Mouse (Mus musculus): ENCODE results near the gene Epb41l5. TPM values are rescaled to one million over a fixed set of nuclear protein-coding genes. Genes with fewer than 3 reads are reported as not detected.

Epb41l5 gene
- polyA plus RNA-seq, 1 experiment from 2014 or later, result 80.2 TPM

- no peaks in the 10 kb centered on the region for H3K4me1 ChIP-seq (ENCODE audit: control insufficient read depth, insufficient read depth, low read length)
- peaks cover 21% of the 10 kb centered on the region; the same call in 1 of the 2 replicates for H3K36me3 ChIP-seq (ENCODE audit: control insufficient read depth, insufficient read depth, low read length)
- no peaks in the 10 kb centered on the region for H3K27me3 ChIP-seq (ENCODE audit: control insufficient read depth, insufficient read depth, low read length)
- H3K27ac ChIP-seq (ENCODE audit: low read depth, low read length), result no peak overlapping the region
- no peak overlapping the region for H3K4me2 ChIP-seq (replicated peaks; ENCODE audit: low read depth, low read length)
- 89% methylated on average over 4 of the region's 4 CpGs for WGBS
- no peak overlapping the region for H3K9ac ChIP-seq (ENCODE audit: low read depth, low read length)
- H3K9me3 ChIP-seq (ENCODE audit: control insufficient read depth, low read length), result no peaks in the 10 kb centered on the region
- H3K4me3 ChIP-seq (ENCODE audit: low read length), result no peak overlapping the region
- no peak for ATAC-seq (ENCODE audit: low FRiP score, low TSS enrichment)
Measured at GRCm38 (mm10) chr1:119565531-119565930, 83.3 kb downstream of the Epb41l5 start.

GRCm38 (mm10) chr1:119557641-119558395 lies 91.0 kb downstream of the Epb41l5 start:
- Histone ChIP-seq H3K9me3 (ENCODE audit: control insufficient read depth, low read length) (no peaks in the 10 kb centered on the region), H3K4me3 (ENCODE audit: low read length) (no peak overlapping the region), H3K27ac (ENCODE audit: low read depth, low read length) (no peak overlapping the region), H3K27me3 (ENCODE audit: control insufficient read depth, insufficient read depth, low read length) (no peaks in the 10 kb centered on the region), H3K36me3 (ENCODE audit: control insufficient read depth, insufficient read depth, low read length) (peaks cover 18% of the 10 kb centered on the region), H3K4me2 (replicated peaks; ENCODE audit: low read depth, low read length) (no peak overlapping the region), H3K9ac (ENCODE audit: low read depth, low read length) (no peak overlapping the region), H3K4me1 (ENCODE audit: control insufficient read depth, insufficient read depth, low read length) (no peaks in the 10 kb centered on the region)
- WGBS, result 89% methylated on average over 4 of the region's 4 CpGs
- no peak for ATAC-seq (ENCODE audit: low FRiP score, low TSS enrichment)

DNA sequence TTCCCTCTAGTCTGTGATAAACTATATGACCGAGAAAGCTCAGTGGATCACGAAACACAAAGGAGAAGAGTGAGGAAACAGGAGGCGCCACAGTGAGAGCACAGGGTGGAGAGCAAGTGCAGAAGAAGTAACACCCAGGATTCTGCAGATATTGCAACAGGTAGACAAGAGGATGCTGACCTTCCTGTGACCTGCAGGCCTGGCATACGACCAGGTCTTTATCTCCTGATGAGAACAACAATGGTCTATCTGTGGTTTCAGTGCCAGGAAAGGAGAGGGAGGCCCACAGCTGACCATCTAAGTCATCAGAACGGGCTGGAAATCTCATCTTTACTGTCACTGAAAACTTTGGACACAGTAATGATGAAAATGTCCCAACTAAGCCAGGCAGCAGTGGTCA lies 93.1 kb downstream of the Epb41l5 start:
- no peak overlapping the region for H3K4me3 ChIP-seq (ENCODE audit: low read length)
- no peak overlapping the region for H3K4me2 ChIP-seq (replicated peaks; ENCODE audit: low read depth, low read length)
- H3K9ac ChIP-seq (ENCODE audit: low read depth, low read length), result no peak overlapping the region
- 87% methylated on average over 5 of the region's 5 CpGs for WGBS
- no peaks in the 10 kb centered on the region for H3K27me3 ChIP-seq (ENCODE audit: control insufficient read depth, insufficient read depth, low read length)
- no peak overlapping the region for H3K27ac ChIP-seq (ENCODE audit: low read depth, low read length)
- peaks cover 29% of the 10 kb centered on the region for H3K36me3 ChIP-seq (ENCODE audit: control insufficient read depth, insufficient read depth, low read length)
- no peaks in the 10 kb centered on the region for H3K4me1 ChIP-seq (ENCODE audit: control insufficient read depth, insufficient read depth, low read length)
- no peak for ATAC-seq (ENCODE audit: low FRiP score, low TSS enrichment)
- no peaks in the 10 kb centered on the region for H3K9me3 ChIP-seq (ENCODE audit: control insufficient read depth, low read length)

- Histone ChIP-seq H3K4me2 (replicated peaks; ENCODE audit: low read depth, low read length) (no peak overlapping the region), H3K4me3 (ENCODE audit: low read length) (no peak overlapping the region), H3K27ac (ENCODE audit: low read depth, low read length) (no peak overlapping the region), H3K9ac (ENCODE audit: low read depth, low read length) (no peak overlapping the region), H3K36me3 (ENCODE audit: control insufficient read depth, insufficient read depth, low read length) (peaks cover 49% of the 10 kb centered on the region), H3K9me3 (ENCODE audit: control insufficient read depth, low read length) (no peaks in the 10 kb centered on the region), H3K4me1 (ENCODE audit: control insufficient read depth, insufficient read depth, low read length) (no peaks in the 10 kb centered on the region), H3K27me3 (ENCODE audit: control insufficient read depth, insufficient read depth, low read length) (no peaks in the 10 kb centered on the region)
- 95% methylated on average over 1 of the region's 1 CpGs for WGBS
- no peak for ATAC-seq (ENCODE audit: low FRiP score, low TSS enrichment)
Measured at GRCm38 (mm10) chr1:119551651-119552050, 97.1 kb downstream of the Epb41l5 start.

DNA sequence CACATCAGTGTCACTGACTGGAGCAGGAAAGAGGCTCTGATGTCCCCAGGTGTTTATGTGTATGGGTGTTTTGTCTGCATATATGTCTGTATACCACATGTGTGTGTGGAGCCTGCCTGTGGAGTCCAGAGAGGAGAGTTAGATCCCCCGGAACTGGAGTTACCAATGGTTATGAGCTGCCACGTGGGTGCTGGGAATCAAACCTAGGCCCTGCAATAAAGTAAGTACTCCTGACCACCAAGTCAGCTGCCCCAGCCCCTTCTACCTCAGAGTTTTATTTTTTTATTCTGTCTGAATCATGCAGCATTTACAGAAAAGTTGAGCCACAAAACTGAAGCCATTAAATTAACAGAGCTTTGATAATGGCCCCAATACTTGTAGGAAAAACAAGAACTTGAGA lies 98.7 kb downstream of the Epb41l5 start:
- no peak overlapping the region for H3K9ac ChIP-seq (ENCODE audit: low read depth, low read length)
- no peak overlapping the region for H3K4me2 ChIP-seq (replicated peaks; ENCODE audit: low read depth, low read length)
- no peak overlapping the region for H3K27ac ChIP-seq (ENCODE audit: low read depth, low read length)
- H3K27me3 ChIP-seq (ENCODE audit: control insufficient read depth, insufficient read depth, low read length), result no peaks in the 10 kb centered on the region
- H3K4me3 ChIP-seq (ENCODE audit: low read length), result no peak overlapping the region
- no peaks in the 10 kb centered on the region for H3K4me1 ChIP-seq (ENCODE audit: control insufficient read depth, insufficient read depth, low read length)
- no peak for ATAC-seq (ENCODE audit: low FRiP score, low TSS enrichment)
- peaks cover 57% of the 10 kb centered on the region for H3K36me3 ChIP-seq (ENCODE audit: control insufficient read depth, insufficient read depth, low read length)
- WGBS, result 95% methylated on average over 2 of the region's 2 CpGs
- no peaks in the 10 kb centered on the region for H3K9me3 ChIP-seq (ENCODE audit: control insufficient read depth, low read length)

- WGBS, result 87% methylated on average over 7 of the region's 7 CpGs
- no peaks in the 10 kb centered on the region for H3K9me3 ChIP-seq (ENCODE audit: control insufficient read depth, low read length)
- H3K4me3 ChIP-seq (ENCODE audit: low read length), result no peak overlapping the region
- no peaks in the 10 kb centered on the region for H3K27me3 ChIP-seq (ENCODE audit: control insufficient read depth, insufficient read depth, low read length)
- H3K27ac ChIP-seq (ENCODE audit: low read depth, low read length), result no peak overlapping the region
- ATAC-seq (ENCODE audit: low FRiP score, low TSS enrichment), result no peak
- no peak overlapping the region for H3K4me2 ChIP-seq (replicated peaks; ENCODE audit: low read depth, low read length)
- no peaks in the 10 kb centered on the region for H3K4me1 ChIP-seq (ENCODE audit: control insufficient read depth, insufficient read depth, low read length)
- no peak overlapping the region for H3K9ac ChIP-seq (ENCODE audit: low read depth, low read length)
- peaks cover 52% of the 10 kb centered on the region for H3K36me3 ChIP-seq (ENCODE audit: control insufficient read depth, insufficient read depth, low read length)
Measured at GRCm38 (mm10) chr1:119549327-119549689, 99.5 kb downstream of the Epb41l5 start.

GRCm38 (mm10) chr1:119548668-119549326 lies 100.0 kb downstream of the Epb41l5 start:
- WGBS, result 67% methylated on average over 7 of the region's 7 CpGs
- Histone ChIP-seq H3K36me3 (ENCODE audit: control insufficient read depth, insufficient read depth, low read length) (peaks cover 47% of the 10 kb centered on the region), H3K27me3 (ENCODE audit: control insufficient read depth, insufficient read depth, low read length) (no peaks in the 10 kb centered on the region), H3K9ac (ENCODE audit: low read depth, low read length) (no peak overlapping the region), H3K27ac (ENCODE audit: low read depth, low read length) (no peak overlapping the region), H3K9me3 (ENCODE audit: control insufficient read depth, low read length) (no peaks in the 10 kb centered on the region), H3K4me2 (replicated peaks; ENCODE audit: low read depth, low read length) (no peak overlapping the region), H3K4me3 (ENCODE audit: low read length) (no peak overlapping the region), H3K4me1 (ENCODE audit: control insufficient read depth, insufficient read depth, low read length) (no peaks in the 10 kb centered on the region)
- ATAC-seq (ENCODE audit: low FRiP score, low TSS enrichment), result 0 out of 2 replicates have a peak, but pooled peaks have one; percentile 12

DNA sequence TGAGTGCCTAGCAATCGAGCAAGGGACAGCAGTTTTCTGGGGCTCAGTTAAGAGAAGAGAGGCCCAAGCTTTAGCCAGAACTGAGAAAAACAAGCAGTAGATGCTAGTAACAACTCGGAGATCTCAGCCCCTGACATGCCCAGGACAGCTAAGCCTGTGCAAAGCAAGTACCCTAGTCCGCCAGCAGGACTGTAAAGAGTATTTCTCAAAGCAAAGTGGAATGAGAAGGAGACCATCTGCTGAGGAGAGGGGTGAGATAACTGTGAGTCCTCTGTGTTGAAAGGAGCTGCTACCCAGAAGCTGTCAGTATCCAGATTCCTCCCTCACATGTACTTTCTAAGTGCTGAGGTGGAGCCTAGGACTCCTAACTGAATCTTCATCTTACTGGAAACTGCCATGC lies 102.3 kb downstream of the Epb41l5 start:
- 92% methylated on average over 3 of the region's 3 CpGs for WGBS
- Histone ChIP-seq H3K27me3 (ENCODE audit: control insufficient read depth, insufficient read depth, low read length) (no peaks in the 10 kb centered on the region), H3K27ac (ENCODE audit: low read depth, low read length) (no peak overlapping the region), H3K4me2 (replicated peaks; ENCODE audit: low read depth, low read length) (no peak overlapping the region), H3K4me3 (ENCODE audit: low read length) (no peak overlapping the region), H3K9me3 (ENCODE audit: control insufficient read depth, low read length) (no peaks in the 10 kb centered on the region), H3K36me3 (ENCODE audit: control insufficient read depth, insufficient read depth, low read length) (peaks cover 35% of the 10 kb centered on the region; the same call in 1 of the 2 replicates), H3K9ac (ENCODE audit: low read depth, low read length) (no peak overlapping the region), H3K4me1 (ENCODE audit: control insufficient read depth, insufficient read depth, low read length) (no peaks in the 10 kb centered on the region)
- ATAC-seq (ENCODE audit: low FRiP score, low TSS enrichment), result no peak

DNA sequence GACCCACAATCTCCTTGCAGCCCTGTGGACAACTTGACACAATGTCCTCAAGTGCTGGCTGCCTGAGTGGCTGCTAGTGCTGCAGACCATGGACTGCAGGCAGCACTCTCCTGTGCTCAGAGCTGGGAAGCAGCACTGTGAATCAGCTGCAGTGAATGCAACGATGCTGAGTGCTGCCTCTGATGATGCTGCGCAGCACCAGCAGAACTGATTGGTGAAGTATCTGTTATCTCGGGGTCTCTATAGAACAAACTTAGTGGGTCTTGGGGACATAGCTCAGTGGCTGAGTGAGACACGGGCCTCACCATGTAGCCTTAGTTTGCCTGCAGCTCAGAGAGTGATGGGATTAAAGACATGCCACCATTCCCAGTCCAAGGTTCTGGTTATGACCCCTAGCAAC lies 103.1 kb downstream of the Epb41l5 start:
- no peak for ATAC-seq (ENCODE audit: low FRiP score, low TSS enrichment)
- H3K4me3 ChIP-seq (ENCODE audit: low read length), result no peak overlapping the region
- H3K9me3 ChIP-seq (ENCODE audit: control insufficient read depth, low read length), result no peaks in the 10 kb centered on the region
- no peaks in the 10 kb centered on the region for H3K4me1 ChIP-seq (ENCODE audit: control insufficient read depth, insufficient read depth, low read length)
- 91% methylated on average over 4 of the region's 4 CpGs for WGBS
- no peak overlapping the region for H3K9ac ChIP-seq (ENCODE audit: low read depth, low read length)
- no peak overlapping the region for H3K4me2 ChIP-seq (replicated peaks; ENCODE audit: low read depth, low read length)
- H3K27me3 ChIP-seq (ENCODE audit: control insufficient read depth, insufficient read depth, low read length), result no peaks in the 10 kb centered on the region
- H3K36me3 ChIP-seq (ENCODE audit: control insufficient read depth, insufficient read depth, low read length), result peaks cover 32% of the 10 kb centered on the region; the same call in 1 of the 2 replicates
- no peak overlapping the region for H3K27ac ChIP-seq (ENCODE audit: low read depth, low read length)

All from kidney, embryonic 14.5 days (tissue).